Mouse (Mus musculus): ENCODE results near the gene Cyp39a1.

Cyp39a1 gene

DNA sequence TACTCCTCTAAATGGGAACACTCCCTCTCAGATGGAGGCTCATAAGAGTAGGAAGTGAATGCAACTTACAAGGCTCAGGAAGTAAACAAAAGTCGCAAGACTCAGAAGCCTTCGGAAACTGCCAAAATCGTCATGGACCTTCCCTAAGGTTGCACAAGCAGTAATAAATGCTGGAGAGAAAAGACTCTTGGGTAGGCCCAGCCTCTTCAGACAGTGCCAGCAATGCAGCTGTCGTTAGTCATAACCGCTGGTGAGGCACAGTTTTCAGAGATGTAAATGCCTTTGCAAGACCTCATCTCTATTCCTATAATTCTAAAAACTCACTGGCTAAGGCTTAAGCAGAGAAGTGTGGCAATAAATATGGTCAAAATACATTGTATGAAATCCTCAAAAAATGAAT, 121.0 kb downstream of the Cyp39a1 start:
- no peak for DNase-seq (ENCODE audit: low read depth)

DNA sequence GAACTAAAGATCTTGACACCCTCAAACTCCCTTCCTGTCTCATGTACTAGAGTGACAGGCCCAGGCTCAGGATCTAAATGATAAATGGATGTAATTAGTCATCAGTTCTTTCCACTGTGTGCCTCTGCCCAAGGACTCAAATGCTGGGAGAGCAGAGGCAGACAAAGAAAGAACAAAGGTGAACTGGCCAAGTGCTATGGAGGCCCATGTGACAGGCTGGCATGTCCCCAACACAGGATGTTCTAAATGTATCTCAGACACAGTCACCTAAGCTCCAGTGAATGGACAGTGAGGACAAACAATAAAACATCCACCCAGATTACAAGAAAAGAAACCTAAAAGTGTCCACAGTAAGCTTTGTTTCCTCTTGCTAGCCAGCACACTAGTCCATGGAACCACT, 122.2 kb downstream of the Cyp39a1 start:
- DNase-seq (ENCODE audit: low read depth), result no peak

- DNase-seq (ENCODE audit: low read depth), result no peak
These were observed 124.5 kb downstream of the Cyp39a1 start for GRCm38 (mm10) chr17:43791751-43792150.

DNA sequence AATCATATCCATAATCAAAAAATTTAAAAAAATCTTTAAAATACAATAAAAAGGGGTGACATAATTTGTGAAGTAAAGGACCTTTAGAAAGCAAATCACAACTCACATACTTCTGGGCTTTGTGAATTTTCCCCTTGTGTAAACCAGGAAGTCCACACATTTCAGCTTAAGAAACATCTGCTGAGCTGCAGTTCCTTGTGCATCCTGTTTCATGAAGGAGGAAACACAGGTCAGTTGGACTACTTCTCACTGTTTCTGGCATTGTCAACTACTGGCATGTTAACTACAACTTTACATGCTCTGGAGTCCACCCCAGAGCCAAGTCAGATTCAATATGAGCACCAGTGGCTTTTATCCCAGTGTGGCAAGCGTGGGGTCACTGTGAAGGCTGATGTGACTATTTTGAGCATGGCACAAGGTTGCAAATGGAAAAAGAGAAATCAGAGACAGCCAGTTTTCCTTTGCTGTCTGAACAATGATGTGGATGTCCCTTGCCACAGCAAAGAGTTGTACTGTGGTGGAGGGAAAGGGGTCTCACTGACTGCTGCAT, 127.6 kb downstream of the Cyp39a1 start:
- no peak for DNase-seq (ENCODE audit: low read depth)
